Mouse (Mus musculus) lung, postnatal 0 days (tissue): ENCODE measurements around the gene Ggnbp2. TPM values are rescaled to one million over a fixed set of nuclear protein-coding genes. Genes with fewer than 3 reads are reported as not detected.

ENCODE experiments used
- ATAC-seq: fragments of 200-750 bp; cut with Nextera tagmentation; 2 replicates; pipeline ENCODE4 v1.8.0; 2017; ENCODE audit warnings: moderate library complexity
- DNase-seq: peaks from one replicate; pipeline ENCODE4 v3.0.0-alpha.2; 2016; ENCODE audit warnings: low spot score
- H3K27ac ChIP-seq: fragments of 300-500 bp; sonication (generic); 2 replicates; pipeline ENCODE4 v1.5.1; 2014; ENCODE audit warnings: antibody characterized with exemption, mild to moderate bottlenecking, low read length, mixed read lengths
- H3K27me3 ChIP-seq: fragments of 300-500 bp; sonication (generic); replicated peaks from 2 replicates; pipeline ENCODE4 v1.6.1; 2014; ENCODE audit warnings: low read length, mixed read lengths; ENCODE audit not compliant: insufficient read depth
- H3K36me3 ChIP-seq: fragments of 300-500 bp; sonication (generic); 2 replicates; pipeline ENCODE4 v1.6.1; 2014; ENCODE audit warnings: low read length, mixed read lengths; ENCODE audit not compliant: insufficient read depth
- H3K4me1 ChIP-seq: fragments of 300-500 bp; sonication (generic); 2 replicates; pipeline ENCODE4 v1.6.1; 2014; ENCODE audit warnings: antibody characterized with exemption, low read depth, low read length, mixed read lengths; ENCODE audit not compliant: insufficient read depth
- H3K4me2 ChIP-seq: fragments of 300-500 bp; sonication (generic); replicated peaks from 2 replicates; pipeline ENCODE4 v1.6.1; 2014; ENCODE audit warnings: low read depth, mild to moderate bottlenecking, low read length, moderate library complexity, mixed read lengths
- H3K4me3 ChIP-seq: fragments of 300-500 bp; sonication (generic); 2 replicates; pipeline ENCODE4 v1.5.1; 2014; ENCODE audit warnings: low read depth, low read length
- H3K9ac ChIP-seq: fragments of 300-500 bp; sonication (generic); replicated peaks from 2 replicates; pipeline ENCODE4 v1.6.1; 2014; ENCODE audit warnings: low read depth, mild to moderate bottlenecking
- H3K9me3 ChIP-seq: fragments of 300-500 bp; sonication (generic); 2 replicates; pipeline ENCODE4 v1.6.1; 2016; ENCODE audit warnings: low read length, mixed read lengths
- CTCF ChIP-seq: IDR thresholded peaks from 2 replicates; pipeline ENCODE4 v1.5.1; 2016; ENCODE audit warnings: antibody characterized with exemption, mild to moderate bottlenecking
- EP300 ChIP-seq: IDR thresholded peaks from 2 replicates; pipeline ENCODE4 v1.6.1; 2016; ENCODE audit warnings: antibody characterized with exemption, mild to moderate bottlenecking, control low read depth
- WGBS: fragments of 180-500 bp; shearing (Covaris S2); extraction: QIAGEN DNeasy Blood & Tissue Kit; methylation state at CpG from one replicate; pipeline ENCODE4 v1.1.7; 2014; 5-methylcytosine and 5-hydroxymethylcytosine counted together
- microRNA-seq: library from miRNA; unstranded; fragments of <30 nt; microRNA quantifications from one replicate; pipeline ENCODE4, GENCODE M21; 2016
- polyA plus RNA-seq: library from polyadenylated mRNA; unstranded; fragments of >200 nt; fragmentation: Nextera tagmentation; extraction: Ambion mirVana; gene quantifications from 2 replicates; pipeline ENCODE4 v1.2.1, GENCODE M21; 2015

Ggnbp2 gene
- polyA plus RNA-seq, 1 experiment from 2014 or later: 56.4 TPM

- H3K9ac ChIP-seq: no peak overlapping the region
- H3K9me3 ChIP-seq: no peaks in the 10 kb centered on the region
- no peaks in the 10 kb centered on the region for H3K27me3 ChIP-seq
- H3K4me2 ChIP-seq: no peak overlapping the region
- no peaks in the 10 kb centered on the region for H3K36me3 ChIP-seq
- DNase-seq: no peak
- no peak overlapping the region for H3K4me3 ChIP-seq
- WGBS: 41% methylated on average over 6 of the region's 6 CpGs
- no peaks in the 10 kb centered on the region for H3K4me1 ChIP-seq
- no peak for ATAC-seq
- no peak overlapping the region for H3K27ac ChIP-seq
- TF ChIP-seq CTCF: no peak
- TF ChIP-seq EP300: no peak
Observed at GRCm38 (mm10) chr11:84790383-84790782, 80.2 kb downstream of the Ggnbp2 start.

Small RNAs within 50 kb of the gene (microRNA-seq; reads per million reads assigned to microRNA genes)
- not detected for gene Gm23564

Other genes with a start within 250 kb of the Ggnbp2 start
- gene Mrm1, start 51.3 kb downstream of the Ggnbp2 start, polyA plus RNA-seq: 5.3 and 6.5 TPM in 2 replicates
- gene Dhrs11, start 41.8 kb downstream of the Ggnbp2 start, polyA plus RNA-seq: 9.1 and 9.3 TPM in 2 replicates
- gene Myo19, start 9.3 kb upstream of the Ggnbp2 start, polyA plus RNA-seq: 2.6 and 3.3 TPM in 2 replicates
- gene Pigw, start 9.5 kb upstream of the Ggnbp2 start, polyA plus RNA-seq: 1.1 and 1.5 TPM in 2 replicates
- 24.1 and 27.5 TPM in 2 replicates for gene Znhit3, start 45.5 kb upstream of the Ggnbp2 start, polyA plus RNA-seq
- 172 and 190 TPM in 2 replicates for gene Car4, start 87.0 kb upstream of the Ggnbp2 start, polyA plus RNA-seq